Mouse (Mus musculus) spleen, postnatal 36 days (tissue): ENCODE data around the gene Spg20.

Experiments used
- DNase-seq, 2 experiments: peaks; one replicate each; pipeline ENCODE4 v3.0.0; 2022; ENCODE audit warnings: low spot score in 2 of 2, mixed read lengths in 1 of 2

Spg20 gene

DNA sequence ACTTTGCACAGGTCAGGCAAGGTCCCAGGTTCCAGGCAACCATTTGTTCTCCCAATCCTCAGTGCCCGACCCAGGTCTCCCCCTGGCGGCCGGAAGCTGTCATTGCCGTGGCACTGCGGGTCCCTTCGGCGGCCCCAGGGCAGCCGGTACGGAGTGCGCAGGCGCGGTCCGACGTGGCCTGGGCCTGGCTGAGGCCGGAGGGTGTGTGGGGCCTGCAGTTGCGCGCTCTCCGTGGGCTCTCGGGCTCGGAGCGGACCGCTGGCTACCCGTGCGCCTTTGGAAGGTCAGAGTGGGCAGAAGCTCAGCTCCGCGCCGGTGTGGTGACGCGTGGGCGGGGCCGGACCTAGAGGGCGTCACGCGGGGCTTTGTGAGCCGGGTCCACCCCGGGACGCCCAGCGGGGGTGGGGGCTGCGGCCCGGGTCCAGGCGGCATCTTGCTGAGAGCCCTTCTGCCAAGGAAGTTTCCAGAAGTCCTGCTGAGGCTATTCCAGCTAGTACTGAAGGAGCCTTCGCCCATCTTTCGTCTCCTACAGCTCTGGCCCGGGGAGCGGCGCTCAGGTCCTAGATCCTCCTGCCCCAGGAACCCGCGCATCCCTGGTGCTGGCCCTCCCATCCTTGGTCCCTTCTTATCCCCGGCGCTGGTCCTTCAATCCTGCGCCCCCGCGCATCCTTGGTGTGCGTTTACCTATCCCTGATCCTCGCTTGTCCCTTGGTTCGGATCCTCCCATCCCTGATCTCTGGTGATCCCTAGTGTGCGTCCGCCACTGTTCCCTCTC, at the start of gene Spg20:
TSS of gene Spg20 (plus strand) at position 174 of the 775 bp plus-strand sequence.
- DNase-seq = peak; percentile 87

DNA sequence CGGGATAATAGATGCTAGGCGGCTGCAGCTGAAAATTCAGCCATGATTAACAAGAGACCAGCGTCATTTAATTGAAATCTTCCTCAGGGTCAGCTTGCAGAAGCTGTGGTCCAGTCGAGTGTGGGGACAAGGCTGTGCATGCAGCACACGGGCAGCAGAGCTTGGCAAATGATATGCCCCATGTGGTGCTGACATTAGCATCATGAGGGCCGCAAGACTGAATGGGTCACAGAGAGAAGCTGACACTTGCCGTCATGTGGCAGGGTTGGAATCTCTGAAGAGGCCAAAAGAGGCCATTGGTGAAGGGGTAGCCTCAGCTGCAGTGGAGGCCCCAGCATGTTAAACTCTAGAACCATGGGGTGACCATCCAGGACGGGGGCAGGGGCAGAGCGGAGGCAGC, 49.3 kb upstream of the Spg20 start:
- DNase-seq = no peak

DNA sequence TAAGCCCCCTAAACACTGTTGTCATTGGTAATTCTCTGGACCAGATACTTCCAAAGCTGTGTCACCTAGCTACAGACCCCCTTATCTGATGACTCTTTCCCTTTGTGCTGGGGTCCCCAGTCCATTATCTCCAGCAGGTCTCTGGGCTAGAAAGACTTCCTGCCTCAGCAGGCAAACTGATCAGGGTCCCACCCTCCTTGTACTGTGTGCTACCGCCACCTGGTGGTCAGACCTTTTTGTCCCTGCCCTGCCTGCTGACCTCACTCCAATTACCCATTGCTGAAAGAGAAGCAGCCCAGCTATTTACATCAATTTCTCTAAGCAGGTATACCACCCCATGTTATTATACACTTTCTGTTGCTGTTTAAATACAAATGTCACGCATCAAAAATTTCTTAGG, 47.5 kb upstream of the Spg20 start:
- DNase-seq = peak in 1 of 2 experiments; percentile 9

DNA sequence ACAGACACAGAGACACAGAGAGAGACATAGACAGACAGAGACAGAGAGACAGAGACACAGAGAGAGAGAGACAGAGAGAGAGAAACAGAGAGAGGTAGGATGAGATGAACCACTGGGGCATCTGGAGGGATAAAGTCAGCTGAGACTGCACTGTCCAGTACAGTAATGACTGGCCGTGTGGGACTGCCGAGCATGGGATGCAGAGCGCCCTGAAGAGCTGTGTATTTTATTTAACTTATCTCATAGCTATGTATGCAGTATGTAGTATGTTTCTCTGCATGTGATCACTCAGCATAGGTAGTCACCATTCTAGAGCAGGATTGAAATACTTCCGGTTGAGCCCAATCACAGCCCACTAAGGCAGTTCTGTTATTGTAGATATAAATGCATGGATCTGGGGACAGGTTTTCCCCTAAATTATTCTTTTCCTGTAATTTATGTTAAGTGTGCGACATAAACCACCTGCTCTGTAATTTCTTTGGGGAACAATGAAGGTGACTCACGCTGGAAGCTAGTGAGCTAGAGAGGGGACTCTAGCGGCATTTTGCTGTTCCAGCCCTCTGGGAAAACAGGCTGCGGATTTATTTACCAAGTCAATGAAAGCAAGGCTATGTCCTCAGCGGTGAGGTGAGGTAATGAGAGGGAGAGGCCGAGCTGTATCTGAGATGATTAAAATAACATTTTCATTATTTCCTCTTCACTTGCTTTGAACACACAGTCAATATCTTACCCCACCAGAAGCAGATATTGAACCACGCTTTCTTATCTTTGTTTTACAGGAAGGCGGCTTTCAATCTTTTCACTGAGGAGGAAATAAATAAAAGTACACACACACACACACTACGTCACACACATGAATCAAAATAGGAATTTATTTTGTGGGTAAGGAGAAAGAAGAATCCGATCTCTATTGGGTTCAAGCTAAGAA, 45.9 kb upstream of the Spg20 start:
- DNase-seq = no peak

DNA sequence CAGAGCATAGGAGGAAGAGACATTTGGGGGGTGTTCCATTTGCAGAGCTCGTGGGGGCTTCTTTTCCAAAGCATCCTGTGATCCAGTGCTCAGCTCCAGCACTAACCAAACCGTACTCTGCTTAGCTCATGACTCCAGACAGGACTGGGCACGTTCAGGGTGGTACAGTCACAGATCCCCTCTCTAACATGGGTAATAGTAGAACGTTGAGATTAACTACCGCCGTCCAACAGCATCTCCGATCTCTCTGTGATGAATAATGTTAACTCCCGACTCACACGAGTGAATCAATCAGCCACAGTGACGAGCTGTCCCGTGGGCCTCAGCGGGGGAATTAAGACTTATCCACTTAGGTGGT, 45.3 kb upstream of the Spg20 start:
- no peak for DNase-seq

DNA sequence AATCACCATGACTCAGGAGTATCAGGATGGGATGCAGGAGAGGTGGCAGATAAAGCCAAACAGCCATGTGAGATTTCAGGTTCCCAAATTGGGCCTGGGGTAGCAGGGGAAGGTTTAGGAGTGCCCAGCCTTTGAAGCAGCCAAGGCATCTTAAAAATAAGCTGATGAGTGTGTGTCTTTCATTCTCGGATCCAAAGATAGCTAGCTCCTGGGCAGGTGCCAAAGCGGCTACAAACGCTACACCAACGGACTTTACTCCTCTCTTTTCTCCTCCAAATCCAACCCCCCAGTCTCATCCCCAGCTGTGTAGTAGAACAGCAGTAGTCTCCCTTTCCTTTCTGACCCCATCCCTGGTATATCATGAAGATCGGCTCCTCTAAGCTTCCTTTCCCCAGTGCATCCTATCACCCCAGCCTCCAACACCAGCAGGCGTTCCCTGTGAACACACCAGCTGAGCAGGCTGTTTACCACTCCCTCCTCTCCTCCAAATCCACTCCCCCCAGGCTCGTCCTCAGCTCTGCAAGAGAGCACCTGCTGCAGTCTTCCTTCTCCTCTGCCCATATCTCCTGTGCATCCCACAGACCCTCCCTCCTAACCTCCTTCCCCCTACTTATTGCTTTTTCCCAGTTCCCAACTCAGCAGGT, 44.0 kb upstream of the Spg20 start:
- DNase-seq = no peak

DNA sequence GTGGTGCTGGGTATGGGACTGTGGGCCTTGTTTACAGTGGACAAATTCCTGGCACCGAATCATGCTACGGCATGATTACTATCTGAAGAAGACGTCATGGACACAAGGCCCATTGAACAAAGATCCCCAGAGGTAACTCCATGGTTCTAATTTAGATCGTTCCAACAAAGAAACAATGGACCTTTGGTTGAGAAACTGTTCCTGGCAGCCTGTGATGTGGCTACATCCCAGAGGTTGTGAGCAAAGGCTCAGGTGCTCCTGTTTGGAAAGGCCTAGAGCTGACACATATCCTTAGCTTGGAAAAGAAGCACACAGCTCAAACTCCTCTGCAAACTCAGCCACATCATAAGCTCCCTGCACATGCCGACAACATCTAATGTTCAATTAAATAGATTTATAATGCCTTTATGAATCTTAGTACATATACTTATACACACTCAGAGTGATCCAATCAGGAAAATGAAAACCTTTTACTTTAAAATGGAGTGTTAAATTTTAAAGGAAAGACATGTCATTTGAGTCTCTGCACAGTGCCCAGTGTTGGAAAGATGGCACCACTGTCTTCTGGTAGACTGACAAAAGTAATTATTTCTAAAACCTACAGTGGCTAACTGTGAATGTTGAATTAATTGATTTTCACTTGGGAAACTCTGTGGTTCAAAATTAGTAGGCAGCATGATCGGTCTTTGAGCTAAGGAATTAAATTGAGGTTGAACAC, 37.2 kb upstream of the Spg20 start:
- no peak for DNase-seq

DNA sequence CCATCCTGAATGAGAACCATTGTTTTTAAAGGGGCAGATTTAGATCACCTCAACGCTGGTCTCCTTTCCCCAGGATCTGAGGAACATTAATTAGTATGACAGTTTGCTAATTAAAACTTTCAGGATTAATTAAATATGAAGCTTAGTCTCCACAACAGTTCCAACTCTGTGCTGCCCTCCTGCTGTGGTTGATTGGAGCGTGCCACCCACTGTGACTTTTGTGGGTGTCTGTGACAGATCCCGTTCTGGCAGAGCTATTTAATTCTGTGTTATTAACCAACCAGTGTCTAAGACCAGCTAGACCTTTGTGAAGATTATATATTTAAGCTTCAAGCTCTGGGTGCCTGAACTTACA, 36.6 kb upstream of the Spg20 start:
- no peak for DNase-seq

DNA sequence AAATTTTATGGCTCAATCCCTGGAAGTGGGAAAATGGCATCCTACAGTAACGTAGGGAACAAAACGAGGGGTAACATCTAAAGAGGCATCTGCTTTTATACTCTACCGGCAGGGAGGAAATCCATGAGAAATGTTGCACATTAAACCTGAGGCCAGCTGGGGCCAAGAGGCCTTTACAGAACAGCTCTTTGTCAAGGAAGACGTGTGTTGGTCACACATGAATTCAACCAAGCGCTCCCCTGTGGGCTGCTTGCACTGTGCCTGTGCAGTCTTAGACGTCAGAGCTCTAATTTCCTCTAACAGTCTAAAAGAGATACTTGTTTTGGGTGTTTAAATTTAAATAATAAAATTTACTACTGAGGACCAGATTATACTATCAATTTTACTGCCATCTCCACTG, 33.7 kb upstream of the Spg20 start:
- DNase-seq = no peak

DNA sequence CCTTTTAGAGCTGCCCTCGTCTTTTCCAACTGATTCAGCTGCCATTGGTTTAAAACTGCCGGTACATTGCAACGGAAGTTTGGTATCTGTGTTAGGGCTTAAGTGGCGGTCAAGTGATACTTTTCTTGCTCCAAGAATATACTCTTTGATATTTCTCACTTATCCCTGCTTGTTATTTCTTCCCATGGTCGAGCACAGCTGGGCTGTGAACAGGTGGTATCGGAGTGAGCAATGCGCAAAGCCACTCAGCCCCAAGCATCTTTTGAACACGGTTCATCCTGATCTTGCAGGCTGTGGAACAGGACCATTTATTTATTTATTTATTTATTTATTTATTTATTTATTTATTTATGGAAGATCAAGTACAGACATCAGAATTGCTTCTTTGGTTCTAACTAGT, 32.3 kb upstream of the Spg20 start:
- no peak for DNase-seq

DNA sequence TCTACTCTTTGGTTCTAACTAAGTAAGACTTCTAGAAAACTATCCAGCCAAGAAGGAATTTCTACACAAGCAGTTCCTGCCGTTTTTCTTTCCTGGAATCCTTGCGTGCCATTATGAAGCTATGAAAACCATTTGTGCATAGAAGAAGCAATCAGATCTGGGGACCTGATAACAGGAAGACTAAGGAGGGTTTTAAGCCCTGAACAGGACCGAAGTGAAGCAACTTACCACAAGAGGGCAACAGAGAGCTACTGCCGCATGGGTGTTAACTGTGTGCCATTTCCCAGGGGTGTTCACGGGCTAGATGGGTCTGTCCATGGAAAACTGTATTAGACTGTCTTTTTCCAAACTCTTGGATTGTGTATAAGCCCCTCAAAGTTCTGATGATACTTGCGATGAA, 31.9 kb upstream of the Spg20 start:
- peak; percentile 18 to 22 for DNase-seq

DNA sequence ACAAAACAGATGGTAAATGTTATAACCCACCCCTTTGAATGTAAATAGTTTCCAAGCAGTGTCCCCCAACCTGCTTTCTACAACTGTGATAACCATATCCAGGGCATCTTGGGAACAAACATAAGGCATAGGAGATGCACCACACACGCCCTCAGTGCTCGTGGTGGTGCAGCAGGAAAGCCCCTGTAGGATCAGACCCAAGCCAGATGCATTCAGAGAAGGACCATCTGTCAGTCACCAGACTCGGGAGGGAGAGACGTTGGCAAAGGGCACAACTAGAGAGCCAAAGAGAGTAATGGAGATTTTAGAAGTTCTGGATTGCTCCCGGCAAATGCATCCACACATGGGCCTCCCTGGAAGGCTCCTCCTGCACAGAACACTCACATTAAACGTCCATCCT, 27.1 kb upstream of the Spg20 start:
- DNase-seq = no peak

DNA sequence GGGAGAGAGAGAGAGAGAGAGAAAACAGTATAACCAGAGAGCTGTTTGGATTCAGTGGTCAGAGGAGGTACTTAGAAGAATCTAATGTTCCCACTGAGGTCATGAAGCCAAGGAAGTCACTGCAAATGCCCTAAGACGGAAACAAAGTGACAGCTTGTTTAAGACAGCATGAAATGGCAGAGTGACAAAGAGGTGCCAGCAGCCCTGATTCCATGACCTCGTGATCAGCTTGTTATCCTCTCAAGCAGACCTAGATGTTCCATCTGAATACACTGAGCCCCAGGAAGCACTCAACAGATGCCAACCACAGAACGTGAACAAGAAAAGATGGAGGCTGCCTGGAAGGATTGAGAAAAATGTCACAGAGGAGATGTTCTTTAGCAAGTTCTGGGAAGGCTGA, 26.2 kb upstream of the Spg20 start:
- DNase-seq = no peak

DNA sequence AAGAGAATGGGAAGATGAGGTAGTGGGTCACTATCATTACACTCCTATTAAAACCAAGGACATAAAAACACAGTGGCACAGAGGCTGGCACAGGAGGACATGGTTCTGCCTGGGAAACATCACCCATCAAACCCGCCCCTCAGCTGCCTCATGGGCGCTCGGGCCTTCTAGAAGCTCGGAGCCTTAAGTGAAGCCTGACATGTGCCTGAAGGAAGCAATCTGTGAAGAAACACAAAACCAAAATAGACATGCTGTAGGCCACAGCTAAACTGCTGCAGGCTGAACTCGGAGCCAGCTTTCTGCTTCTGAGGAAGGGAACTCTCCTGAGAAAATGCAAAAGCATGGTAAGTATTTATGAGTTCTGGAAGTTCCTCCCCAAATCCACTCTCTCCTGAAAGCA, 25.0 kb upstream of the Spg20 start:
- no peak for DNase-seq

DNA sequence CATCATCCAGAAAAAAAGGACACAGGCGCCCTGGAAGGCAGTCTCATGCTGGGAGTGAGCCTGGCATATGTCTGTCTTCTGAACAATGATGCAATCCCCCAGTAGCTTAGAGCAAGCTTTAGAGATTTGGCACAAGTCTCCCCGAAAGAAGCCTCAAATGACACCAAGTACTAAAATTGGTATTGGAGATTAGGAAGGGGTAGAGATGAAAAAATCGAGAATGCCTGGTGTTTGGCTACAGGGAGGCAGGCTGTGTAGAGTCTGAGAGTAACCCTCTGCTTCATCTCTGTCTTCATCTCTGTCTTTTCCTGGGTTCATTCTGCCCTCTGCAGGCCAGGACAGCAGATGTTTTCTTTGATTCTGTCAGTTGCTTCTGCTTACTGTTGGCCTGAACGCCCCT, 24.5 kb upstream of the Spg20 start:
- no peak for DNase-seq

DNA sequence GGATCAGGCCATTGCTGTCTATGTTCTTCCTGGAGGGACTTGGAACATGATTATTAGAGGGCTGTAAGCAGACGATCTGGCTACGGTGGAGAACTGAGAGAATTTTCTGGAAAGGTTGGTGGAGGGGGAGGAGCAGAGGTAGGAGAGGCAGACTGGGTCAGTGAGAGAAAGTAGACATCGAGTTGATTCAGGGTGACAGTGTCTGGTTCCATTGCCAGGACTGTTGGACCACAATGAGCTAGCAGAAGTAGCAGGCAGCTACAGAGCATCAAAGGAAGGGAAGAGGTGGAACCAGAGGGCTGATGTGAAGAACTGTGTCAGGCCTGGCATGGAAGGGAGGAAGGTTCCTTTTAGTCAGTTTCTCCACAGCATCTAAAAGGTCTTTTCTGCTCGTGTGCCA, 23.5 kb upstream of the Spg20 start:
- DNase-seq = no peak

DNA sequence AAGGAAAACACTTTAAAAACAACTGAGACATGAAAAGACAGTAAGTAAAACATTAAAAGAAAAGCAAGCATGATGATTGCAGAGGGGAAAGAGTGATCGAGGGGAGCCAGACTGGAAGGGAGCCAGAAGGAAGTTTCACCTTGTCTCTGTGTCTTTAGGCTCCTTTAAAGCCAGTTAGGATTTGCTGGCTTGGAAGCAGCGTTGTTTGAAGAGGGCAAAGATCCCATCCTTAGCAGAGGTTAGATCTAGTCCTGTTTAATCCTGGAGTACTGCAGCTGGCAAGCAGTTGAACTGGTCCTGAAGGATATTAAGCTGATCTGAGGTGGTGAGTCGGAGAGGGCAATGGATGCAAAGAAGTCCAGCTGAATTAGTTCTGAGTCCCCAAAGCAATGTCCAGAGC, 23.1 kb upstream of the Spg20 start:
- no peak for DNase-seq

DNA sequence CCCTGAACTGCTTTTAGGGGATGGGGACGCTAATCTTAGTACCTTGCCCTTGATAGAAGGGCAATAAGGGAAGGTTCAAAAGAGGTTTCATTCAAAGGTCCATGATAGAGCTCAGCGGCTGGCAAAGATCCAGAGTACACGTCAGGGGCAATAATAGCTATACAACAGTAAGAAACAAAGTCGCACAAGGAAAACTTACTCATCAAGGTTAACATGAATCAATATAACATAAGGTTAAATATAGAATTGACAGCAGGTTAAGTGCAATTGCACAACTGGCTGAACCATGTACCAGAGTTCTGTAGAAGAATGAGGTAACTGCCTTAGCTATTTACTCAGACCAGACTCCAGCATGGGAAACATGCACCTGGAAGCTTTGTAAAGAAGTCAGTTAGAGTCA, 22.6 kb upstream of the Spg20 start:
- DNase-seq = no peak

DNA sequence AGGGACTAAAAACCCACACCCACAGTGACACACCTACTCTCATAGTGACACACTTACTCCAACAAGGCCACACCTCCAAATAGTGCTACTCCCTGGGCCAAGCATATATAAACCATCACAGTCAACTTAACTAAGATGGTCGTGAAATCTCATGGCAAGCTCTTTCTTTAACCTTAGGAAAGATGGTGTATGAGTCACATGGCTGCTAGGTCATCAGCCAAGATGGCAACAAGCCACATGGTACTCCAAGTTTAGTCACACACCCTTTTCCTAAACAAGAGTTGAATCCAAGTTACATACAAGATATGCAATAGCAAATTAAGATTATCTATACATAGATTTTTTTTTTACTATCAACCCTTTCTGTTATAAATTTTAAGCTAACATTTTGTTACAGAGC, 18.7 kb upstream of the Spg20 start:
- no peak for DNase-seq

DNA sequence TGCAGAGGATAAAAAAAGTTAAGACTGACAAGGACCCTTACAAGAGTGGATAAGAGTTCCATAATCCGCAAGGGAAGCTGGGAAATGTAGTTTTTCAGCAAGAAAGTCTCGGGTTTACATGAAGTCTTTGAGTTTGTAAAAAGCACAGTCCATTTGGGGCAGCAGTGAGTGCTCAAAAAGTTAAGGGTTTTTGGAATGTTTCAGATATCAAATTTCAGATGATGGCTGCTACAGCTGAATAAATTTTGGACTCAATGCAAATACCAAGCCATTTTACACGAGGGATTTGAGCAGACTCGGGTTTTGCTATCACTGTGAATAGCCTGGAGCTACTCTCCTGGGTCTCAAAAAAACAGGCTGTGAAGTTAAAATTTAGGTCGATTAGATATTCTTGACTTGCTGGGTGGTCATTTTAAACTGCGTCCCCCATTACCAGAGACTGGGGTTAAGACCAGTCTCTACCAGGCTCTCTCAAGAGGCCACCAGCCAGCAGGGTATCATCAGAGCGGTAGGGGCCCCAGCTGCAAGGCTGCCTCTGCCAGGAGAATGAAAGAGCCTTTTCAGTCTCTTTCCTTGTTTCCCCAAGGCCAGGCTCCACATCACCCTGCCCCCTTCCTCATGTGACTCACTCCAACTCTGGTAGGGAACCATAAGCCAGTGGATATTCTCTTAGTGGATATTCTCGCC, 15.8 kb upstream of the Spg20 start:
- DNase-seq = no peak

DNA sequence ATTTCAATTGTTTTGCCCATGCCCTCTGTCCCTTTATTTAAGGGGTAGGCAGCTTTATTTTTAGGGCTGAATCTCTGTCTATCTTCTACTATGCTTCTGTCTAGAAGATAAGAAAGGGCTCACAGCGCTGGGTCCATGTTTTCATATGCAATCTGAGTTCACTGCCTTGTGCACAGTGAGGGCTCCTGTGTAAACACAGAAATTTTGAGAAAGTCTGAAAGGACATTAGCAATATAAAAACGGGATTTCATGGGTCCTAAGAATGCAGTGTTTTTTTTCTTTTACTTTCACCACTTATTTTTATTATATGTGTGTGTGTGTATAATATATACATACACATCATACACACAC, 15.3 kb upstream of the Spg20 start:
- no peak for DNase-seq

DNA sequence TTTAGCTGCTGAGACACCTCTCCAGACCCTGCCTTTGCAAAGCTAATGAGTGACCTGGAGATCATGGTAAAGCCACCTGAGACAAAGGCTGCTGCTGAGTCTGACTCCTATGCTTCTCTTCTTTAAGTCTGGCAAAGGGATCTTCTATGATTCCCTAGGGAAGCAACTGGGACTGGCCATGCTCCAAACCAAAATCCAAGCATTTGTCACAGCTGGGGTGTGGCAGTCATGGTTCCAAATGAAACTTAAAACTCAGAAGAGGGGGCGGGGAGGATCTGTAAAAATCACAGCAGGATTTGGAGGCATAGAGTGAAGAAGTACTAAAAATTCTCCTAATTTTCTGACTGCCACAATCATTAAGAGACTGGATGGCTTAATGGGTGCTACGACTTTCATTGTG, 14.7 kb upstream of the Spg20 start:
- DNase-seq = no peak
